Mouse (Mus musculus): ENCODE data around the gene 2810004N23Rik.

Gene 2810004N23Rik

GRCm38 (mm10) chr8:124862321-124863162, at the start of gene 2810004N23Rik, which contains the start of gene Gnpat:
TSS of gene 2810004N23Rik (minus strand) at chr8:124863120.
TSS of gene Gnpat (plus strand) at chr8:124863033.
- peak; percentile 88 for DNase-seq

- DNase-seq = no peak
These were observed 49.3 kb upstream of the 2810004N23Rik start for GRCm38 (mm10) chr8:124911938-124912872.

GRCm38 (mm10) chr8:124910349-124910748, 47.4 kb upstream of the 2810004N23Rik start:
- DNase-seq = peak; percentile 83

GRCm38 (mm10) chr8:124909936-124910335, 47.0 kb upstream of the 2810004N23Rik start:
- DNase-seq = no peak

- DNase-seq = no peak
These were observed 42.6 kb upstream of the 2810004N23Rik start for GRCm38 (mm10) chr8:124905482-124905881.

GRCm38 (mm10) chr8:124903198-124903597, 40.3 kb upstream of the 2810004N23Rik start:
- DNase-seq = no peak

- DNase-seq = no peak
These were observed 35.5 kb upstream of the 2810004N23Rik start for GRCm38 (mm10) chr8:124898251-124898905.

- DNase-seq = peak; percentile 97
These were observed 34.7 kb upstream of the 2810004N23Rik start, which contains the start of the genes Exoc8 and Sprtn for GRCm38 (mm10) chr8:124897386-124898250. TSS of gene Exoc8 (minus strand) at chr8:124897705. TSS of gene Sprtn (plus strand) at chr8:124897886.

- DNase-seq = peak; percentile 74
These were observed 33.9 kb upstream of the 2810004N23Rik start for GRCm38 (mm10) chr8:124896632-124897385.

GRCm38 (mm10) chr8:124896010-124896631, 33.2 kb upstream of the 2810004N23Rik start:
- DNase-seq = no peak

GRCm38 (mm10) chr8:124892596-124892995, 29.7 kb upstream of the 2810004N23Rik start:
- no peak for DNase-seq

- no peak for DNase-seq
These were observed 25.5 kb upstream of the 2810004N23Rik start for GRCm38 (mm10) chr8:124888385-124888784.

GRCm38 (mm10) chr8:124878946-124879526, 16.1 kb upstream of the 2810004N23Rik start:
- no peak for DNase-seq

GRCm38 (mm10) chr8:124878141-124878540, 15.2 kb upstream of the 2810004N23Rik start:
- no peak for DNase-seq

- DNase-seq = no peak
These were observed 9.8 kb upstream of the 2810004N23Rik start for GRCm38 (mm10) chr8:124872690-124873089.

GRCm38 (mm10) chr8:124872081-124872480, 9.2 kb upstream of the 2810004N23Rik start:
- no peak for DNase-seq

- DNase-seq = no peak
These were observed 8.6 kb upstream of the 2810004N23Rik start for GRCm38 (mm10) chr8:124871474-124871873.

GRCm38 (mm10) chr8:124869708-124870107, 6.8 kb upstream of the 2810004N23Rik start:
- DNase-seq = no peak

- no peak for DNase-seq
These were observed 4.2 kb upstream of the 2810004N23Rik start for GRCm38 (mm10) chr8:124867126-124867525.

- DNase-seq = no peak
These were observed 3.7 kb upstream of the 2810004N23Rik start for GRCm38 (mm10) chr8:124866669-124867068.

All from cerebellum, adult 11 months (tissue).